Mouse (Mus musculus) erythroblast, embryonic 14.5 days (primary cell): ENCODE results near the gene Evi5l. TPM values are rescaled to one million over a fixed set of nuclear protein-coding genes. Genes with fewer than 3 reads are reported as not detected.
"Not testable (repeated sequence)": the region's sequence is repeated elsewhere in the genome, so short reads cannot be mapped to it uniquely, and the experiment has no call there.

Experiments
- H3K27me3 ChIP-seq: 2 replicates; pipeline ENCODE4 v1.6.1; 2012; ENCODE audit warnings: inconsistent platforms; ENCODE audit not compliant: control insufficient read depth
- H3K36me3 ChIP-seq: 2 replicates; pipeline ENCODE4 v1.6.1; 2012; ENCODE audit warnings: mild to moderate bottlenecking, inconsistent platforms; ENCODE audit not compliant: control insufficient read depth
- H3K4me1 ChIP-seq: 2 replicates; pipeline ENCODE4 v1.6.1; 2012; ENCODE audit warnings: inconsistent platforms; ENCODE audit not compliant: control insufficient read depth
- H3K4me3 ChIP-seq: replicated peaks from 2 replicates; pipeline ENCODE3; 2012; ENCODE audit warnings: moderate library complexity, mild to moderate bottlenecking, inconsistent platforms
- H3K9me3 ChIP-seq: 2 replicates; pipeline ENCODE4 v1.6.1; 2012; ENCODE audit warnings: low read length, inconsistent platforms, mixed read lengths; ENCODE audit not compliant: control insufficient read depth
- GATA1 ChIP-seq: IDR thresholded peaks from 2 replicates; pipeline ENCODE4 v1.6.1; 2012; ENCODE audit warnings: low read length, inconsistent platforms, mixed read lengths
- TAL1 ChIP-seq: IDR thresholded peaks from 3 replicates; pipeline ENCODE4 v1.6.1; 2012; ENCODE audit warnings: low read length, inconsistent platforms, mixed read lengths
- polyA plus RNA-seq: library from polyadenylated mRNA; stranded (reverse); fragments of >175 nt; gene quantifications from 2 replicates; pipeline ENCODE4 v1.2.3, GENCODE M21; 2012

Gene Evi5l
- polyA plus RNA-seq, 1 experiment: 1.5 TPM

DNA sequence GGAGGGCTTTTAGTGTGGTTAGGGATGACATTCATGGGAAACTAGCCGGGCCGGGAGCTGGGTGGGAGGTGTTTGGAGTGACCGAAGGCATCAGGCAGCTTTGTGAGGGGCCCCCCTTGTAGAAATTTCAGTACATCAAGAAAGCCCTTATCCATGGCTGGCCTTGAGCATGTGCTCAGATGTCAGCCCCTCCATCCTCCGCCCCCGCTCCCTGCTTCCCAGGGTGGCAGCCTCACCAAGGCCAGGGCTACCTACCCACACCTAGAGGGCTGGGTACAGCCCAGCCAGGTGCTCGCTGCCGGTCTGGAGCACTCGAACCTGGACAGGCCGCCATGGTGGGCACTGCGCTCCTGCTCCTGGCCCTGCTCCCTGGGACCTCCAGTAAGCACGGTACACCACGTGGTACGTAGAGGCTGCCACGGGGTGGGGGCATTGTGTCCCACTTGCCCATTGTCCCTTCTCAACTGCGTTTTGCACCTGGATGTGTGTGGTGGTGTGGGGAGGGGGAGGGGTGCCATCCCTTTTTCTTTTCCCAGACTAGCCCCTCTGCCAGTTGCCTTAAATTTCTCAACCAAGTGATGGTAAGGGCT, 81.7 kb downstream of the Evi5l start, which contains the start of gene Tgfbr3l:
Gene Tgfbr3l (plus strand): TSS at position 264 of the 590 bp plus-strand sequence.
- Histone ChIP-seq H3K4me3 (no peak within 1 kb of the TSS), H3K27me3 (peaks cover 4% of the 10 kb centered on the region; the same call in 1 of the 2 replicates), H3K36me3 (peaks cover 55% of the 10 kb centered on the region), H3K4me1 (peaks cover 45% of the 10 kb centered on the region), H3K9me3 (no peaks in the 10 kb centered on the region)
- no peak for TF ChIP-seq TAL1
- no peak for TF ChIP-seq GATA1

DNA sequence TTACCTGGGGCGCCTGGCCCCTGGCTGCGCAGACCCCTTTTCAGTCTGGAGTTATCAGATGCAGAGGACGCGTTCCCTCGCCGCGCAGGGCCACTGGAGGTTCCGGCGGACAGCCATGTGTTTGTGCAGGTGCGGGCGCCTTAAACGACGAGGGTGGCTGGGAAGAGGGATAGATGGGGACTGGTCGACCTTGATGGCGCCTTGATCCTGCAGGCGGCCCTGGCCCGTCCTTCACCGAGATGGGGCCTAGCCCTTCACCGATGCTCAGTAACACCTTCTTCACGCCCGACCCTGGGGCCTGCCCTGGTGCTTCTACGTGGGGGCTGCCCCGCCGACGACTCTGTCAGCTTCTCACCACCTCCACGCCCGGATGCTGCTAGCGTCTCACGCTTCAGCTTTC, 82.8 kb downstream of the Evi5l start:
- TF ChIP-seq TAL1 (no peak), GATA1 (no peak)
- H3K36me3 ChIP-seq: peaks cover 44% of the 10 kb centered on the region
- H3K4me1 ChIP-seq: peaks cover 55% of the 10 kb centered on the region
- H3K27me3 ChIP-seq: peaks cover 4% of the 10 kb centered on the region; the same call in 1 of the 2 replicates
- H3K4me3 ChIP-seq: no peak overlapping the region
- no peaks in the 10 kb centered on the region for H3K9me3 ChIP-seq

DNA sequence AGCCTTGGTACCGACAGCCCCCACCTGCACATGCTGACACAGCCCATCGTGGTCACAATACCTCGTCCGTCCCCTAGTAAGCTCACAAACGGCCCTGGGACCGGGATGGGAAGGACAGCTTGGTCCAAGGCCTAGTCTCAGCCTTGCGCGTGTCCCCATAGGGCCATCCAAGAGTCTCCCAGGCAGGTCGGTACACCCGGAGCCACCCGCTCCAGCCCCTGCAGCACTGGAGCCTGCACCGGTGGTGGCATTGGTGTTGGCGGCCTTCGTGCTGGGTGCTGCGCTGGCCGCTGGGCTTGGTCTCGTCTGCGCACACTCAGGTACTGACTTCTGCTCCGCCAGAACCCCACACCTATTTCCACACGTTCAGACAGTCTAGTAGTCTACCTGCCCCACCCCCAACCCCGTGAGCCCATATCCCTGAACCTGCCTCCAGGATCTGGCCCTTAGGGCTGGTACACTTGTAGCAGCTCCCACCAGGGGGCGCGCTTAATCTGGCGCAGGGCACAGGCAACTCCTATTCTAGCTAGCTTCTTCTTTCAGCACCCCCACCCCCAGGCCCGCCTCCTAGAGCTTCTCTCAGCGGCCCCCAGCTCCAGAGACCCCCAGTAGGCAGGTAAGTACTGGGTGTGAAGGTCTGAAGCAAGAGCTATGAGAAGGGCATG, 84.1 kb downstream of the Evi5l start:
- H3K4me1 ChIP-seq: peaks cover 59% of the 10 kb centered on the region
- no peak overlapping the region for H3K4me3 ChIP-seq
- H3K36me3 ChIP-seq: peaks cover 44% of the 10 kb centered on the region
- H3K9me3 ChIP-seq: no peaks in the 10 kb centered on the region
- H3K27me3 ChIP-seq: peaks cover 4% of the 10 kb centered on the region; the same call in 1 of the 2 replicates
- no peak for TF ChIP-seq TAL1
- TF ChIP-seq GATA1: no peak

DNA sequence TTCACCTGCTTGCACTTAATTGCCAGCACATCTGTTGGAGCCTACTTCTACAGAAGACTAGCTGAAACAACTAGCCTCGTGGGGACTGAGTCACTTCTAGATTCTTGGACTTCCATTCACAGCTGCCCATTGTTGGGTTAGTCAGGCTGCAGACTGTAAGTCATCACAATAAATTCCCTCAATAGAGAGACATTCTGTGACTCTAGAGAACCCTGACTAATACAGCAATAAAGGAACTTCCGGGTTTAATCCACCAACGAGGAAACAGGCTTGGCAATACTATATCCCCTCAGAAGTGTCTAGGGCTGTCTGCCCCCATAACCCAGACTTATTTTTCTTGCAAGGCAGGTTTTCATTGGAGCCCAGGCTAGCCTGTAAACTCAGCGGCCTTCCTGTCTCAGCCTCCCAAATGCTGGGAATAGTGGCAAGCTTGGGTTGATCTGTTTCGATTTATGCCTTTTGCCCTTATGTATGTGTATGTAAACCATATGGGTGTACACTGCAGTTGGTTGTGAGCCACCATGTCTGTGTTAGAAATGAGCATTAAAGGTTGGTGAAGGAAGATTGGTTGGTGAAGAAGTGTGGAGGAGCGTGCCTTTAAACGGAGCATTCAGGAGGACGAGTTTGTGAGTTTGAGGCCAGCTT, 85.9 kb downstream of the Evi5l start:
- H3K4me3 ChIP-seq: peak overlapping the region; percentile 67
- H3K9me3 ChIP-seq: no peaks in the 10 kb centered on the region
- peaks cover 42% of the 10 kb centered on the region for H3K36me3 ChIP-seq
- peaks cover 4% of the 10 kb centered on the region; the same call in 1 of the 2 replicates for H3K27me3 ChIP-seq
- H3K4me1 ChIP-seq: peaks cover 51% of the 10 kb centered on the region
- TF ChIP-seq TAL1: no peak
- no peak for TF ChIP-seq GATA1

- peaks cover 4% of the 10 kb centered on the region; the same call in 1 of the 2 replicates for H3K27me3 ChIP-seq
- TF ChIP-seq TAL1: no peak
- no peak for TF ChIP-seq GATA1
- no peaks in the 10 kb centered on the region for H3K9me3 ChIP-seq
- H3K4me1 ChIP-seq: peaks cover 51% of the 10 kb centered on the region
- peak within 1 kb of the TSS; percentile 67 for H3K4me3 ChIP-seq
- peaks cover 45% of the 10 kb centered on the region for H3K36me3 ChIP-seq
Observed at GRCm38 (mm10) chr8:4252934-4253841, 86.8 kb downstream of the Evi5l start, which contains the start of gene Snapc2. Snapc2 (plus strand) TSS chr8:4253080.

GRCm38 (mm10) chr8:4254001-4254400, 87.6 kb downstream of the Evi5l start:
- Histone ChIP-seq H3K9me3 (no peaks in the 10 kb centered on the region), H3K27me3 (peaks cover 4% of the 10 kb centered on the region; the same call in 1 of the 2 replicates), H3K4me3 (peak overlapping the region; percentile 67), H3K36me3 (peaks cover 44% of the 10 kb centered on the region), H3K4me1 (peaks cover 58% of the 10 kb centered on the region)
- TF ChIP-seq GATA1 (no peak), TAL1 (no peak)

DNA sequence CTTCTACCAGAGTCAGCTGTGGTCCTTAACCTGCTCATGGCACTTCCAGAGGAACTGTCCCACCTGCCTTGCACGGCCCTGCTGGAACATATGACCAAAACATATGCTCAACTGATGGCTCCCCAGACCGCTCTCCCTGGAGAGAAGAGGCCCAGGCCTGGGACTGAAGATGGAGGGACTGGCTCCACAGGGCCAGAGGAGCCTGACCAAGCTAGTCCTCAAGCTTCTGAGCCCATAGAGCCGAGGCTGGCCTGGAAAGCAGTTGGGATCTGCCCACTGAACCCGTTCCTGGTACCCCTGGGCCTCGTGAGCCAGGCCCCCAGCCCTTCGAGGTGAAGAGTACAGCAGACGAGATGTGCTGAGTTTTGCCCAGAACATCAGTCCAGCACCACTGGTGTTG, 89.1 kb downstream of the Evi5l start:
- H3K9me3 ChIP-seq, H3K4me3 ChIP-seq, H3K27me3 ChIP-seq: not testable (repeated sequence)
- Histone ChIP-seq H3K4me1 (peaks cover 64% of the 10 kb centered on the region), H3K36me3 (peaks cover 50% of the 10 kb centered on the region)

DNA sequence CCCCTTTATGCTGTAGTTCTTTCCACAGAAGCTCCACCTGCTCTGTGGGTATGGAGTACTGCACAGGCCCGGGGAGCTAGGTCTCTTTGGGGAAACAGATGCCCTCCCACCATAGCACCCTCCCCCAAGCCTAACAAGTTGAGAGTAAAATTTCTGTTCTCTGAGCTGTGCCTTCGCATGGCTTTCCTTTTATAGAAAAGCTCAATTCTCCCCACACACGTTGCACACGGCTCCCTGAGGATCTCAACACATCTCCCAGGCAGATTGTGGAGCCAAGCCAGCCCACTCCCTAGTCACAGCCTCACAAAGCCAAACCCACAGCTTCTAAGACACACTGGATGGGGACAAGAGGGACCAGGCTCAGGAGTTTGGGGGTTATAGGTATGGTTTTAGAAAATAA, 90.5 kb downstream of the Evi5l start:
- no peaks in the 10 kb centered on the region for H3K9me3 ChIP-seq
- peaks cover 65% of the 10 kb centered on the region for H3K36me3 ChIP-seq
- H3K27me3 ChIP-seq: no peaks in the 10 kb centered on the region
- TF ChIP-seq TAL1: no peak
- no peak for TF ChIP-seq GATA1
- peaks cover 58% of the 10 kb centered on the region for H3K4me1 ChIP-seq
- H3K4me3 ChIP-seq: no peak overlapping the region
